In genomic region chr9:35020015-35020653, GRCm38 (mm10) we compare ENCODE assay signal across 12 mouse cellular contexts.
"Had no signal": no experiment of that assay in that cellular context is flagged by ENCODE, and none has a peak within 500 bp of the region (broad histone marks: within the 10 kb centered on the region; RNA-seq: fewer than 3 reads in every experiment).

No protein-coding gene starts in this region.

- ATAC-seq: intestine, postnatal 0 days; liver, postnatal 0 days had no signal

- DNase-seq: liver, postnatal 0 days; thymus, adult 18-20 months; thymus, postnatal 36 days had no signal

- H3K27ac ChIP-seq: layer of hippocampus, adult 2 months; limb, embryonic 15.5 days; liver, embryonic 14.5 days; lung, embryonic 15.5 days; midbrain, embryonic 12.5 days; midbrain, embryonic 15.5 days had no signal

- H3K4me2 ChIP-seq: limb, embryonic 15.5 days; liver, embryonic 11.5 days; lung, embryonic 15.5 days; midbrain, embryonic 12.5 days; midbrain, embryonic 15.5 days had no signal

- H3K9me3 ChIP-seq: limb, embryonic 15.5 days; lung, embryonic 15.5 days; midbrain, embryonic 12.5 days; midbrain, embryonic 15.5 days had no signal

- H3K9ac ChIP-seq: limb, embryonic 15.5 days; liver, embryonic 14.5 days; liver, postnatal 0 days; lung, embryonic 15.5 days; midbrain, embryonic 12.5 days; midbrain, embryonic 15.5 days had no signal

- H3K4me3 ChIP-seq: layer of hippocampus, adult 2 months; limb, embryonic 15.5 days; lung, embryonic 15.5 days; midbrain, embryonic 12.5 days; midbrain, embryonic 15.5 days; myocyte had no signal

- H3K36me3 ChIP-seq: limb, embryonic 15.5 days; lung, embryonic 15.5 days; midbrain, embryonic 12.5 days; midbrain, embryonic 15.5 days had no signal
